Mouse (Mus musculus) liver (tissue): Measurements from ENCODE around the gene Prtn3.
"Not testable (repeated sequence)": the region's sequence is repeated elsewhere in the genome, so short reads cannot be mapped to it uniquely, and the experiment has no call there.

ENCODE experiments used
- DNase-seq: peaks from one replicate; pipeline ENCODE4 v3.0.0-alpha.2; 2020; ENCODE audit warnings: mixed read lengths

The Prtn3 gene

DNA sequence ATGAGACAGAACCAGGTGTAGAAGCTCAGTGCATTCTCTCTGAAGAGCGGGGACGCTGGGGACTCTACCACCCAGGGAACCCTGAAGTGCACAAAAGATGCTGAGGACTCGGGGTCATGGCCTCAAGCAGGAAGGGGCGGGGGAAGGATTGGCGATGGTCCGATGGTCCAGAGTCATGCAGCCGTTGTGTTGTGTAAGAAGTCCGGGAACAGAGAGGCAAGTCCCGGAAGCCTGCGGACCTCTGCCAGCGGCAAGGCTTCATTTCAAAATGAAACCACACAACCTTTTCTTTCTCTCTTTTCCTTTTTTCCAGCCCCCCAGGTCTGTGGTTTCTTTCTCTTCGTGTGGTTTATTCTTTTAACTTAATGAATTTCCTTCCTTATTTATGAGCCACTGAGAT is 3.5 kb downstream of the Prtn3 start:
- peak; percentile 42 for DNase-seq

DNA sequence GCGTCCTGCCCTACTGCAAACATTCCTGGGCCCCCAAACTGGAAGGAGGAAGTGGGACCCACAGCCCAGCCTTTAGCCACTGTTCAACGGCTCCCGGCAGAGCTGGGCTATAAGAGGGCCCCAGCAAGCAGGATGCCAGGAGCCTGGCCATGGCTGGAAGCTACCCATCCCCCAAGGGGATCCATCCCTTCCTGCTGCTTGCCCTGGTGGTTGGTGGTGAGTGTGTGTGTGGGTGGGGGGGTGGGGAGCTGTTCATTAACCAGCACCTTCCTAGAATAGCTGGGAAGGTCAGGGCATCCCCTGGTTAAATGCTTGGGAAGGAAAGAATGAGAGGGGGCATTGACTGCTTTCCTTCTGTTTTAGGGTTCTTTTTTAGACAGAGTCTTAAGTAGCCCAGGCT is 5.3 kb downstream of the Prtn3 start:
- DNase-seq, result no peak

DNA sequence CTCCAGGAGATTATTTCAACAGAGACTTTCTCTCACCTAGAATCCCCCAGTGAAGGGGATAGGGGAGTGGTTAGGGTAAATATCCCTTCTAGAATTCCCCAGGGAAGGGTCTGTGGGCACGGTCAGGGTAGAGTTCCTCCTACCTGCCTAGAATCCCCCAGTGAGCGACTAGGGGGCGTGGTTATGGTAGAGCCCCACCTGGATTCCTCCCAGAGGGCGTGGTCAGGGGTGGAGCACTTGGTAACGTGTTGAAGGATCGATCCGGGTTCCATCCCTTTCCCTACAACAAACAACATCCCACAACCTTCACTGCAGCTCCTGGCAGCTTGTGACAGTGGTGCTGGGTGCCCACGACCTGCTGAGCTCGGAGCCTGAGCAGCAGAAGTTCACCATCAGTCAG is 6.4 kb downstream of the Prtn3 start:
- DNase-seq, result peak; percentile 79

DNA sequence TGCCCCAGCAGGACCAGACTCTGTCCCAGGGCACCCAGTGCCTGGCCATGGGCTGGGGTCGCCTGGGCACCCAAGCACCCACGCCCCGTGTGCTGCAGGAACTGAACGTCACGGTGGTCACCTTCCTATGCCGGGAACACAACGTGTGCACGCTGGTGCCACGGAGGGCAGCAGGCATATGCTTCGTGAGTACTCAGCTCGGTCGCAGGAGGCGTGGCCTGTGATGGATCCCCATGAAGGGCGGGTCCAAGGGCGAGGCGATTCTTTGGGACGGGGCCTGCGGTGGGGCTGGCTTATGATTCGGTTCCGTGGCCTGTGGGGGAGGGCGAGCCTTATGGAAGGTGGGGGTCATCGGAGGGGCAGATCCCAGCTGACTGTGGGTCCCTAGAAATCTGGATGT is 7.7 kb downstream of the Prtn3 start:
- DNase-seq, result peak; percentile 68

DNA sequence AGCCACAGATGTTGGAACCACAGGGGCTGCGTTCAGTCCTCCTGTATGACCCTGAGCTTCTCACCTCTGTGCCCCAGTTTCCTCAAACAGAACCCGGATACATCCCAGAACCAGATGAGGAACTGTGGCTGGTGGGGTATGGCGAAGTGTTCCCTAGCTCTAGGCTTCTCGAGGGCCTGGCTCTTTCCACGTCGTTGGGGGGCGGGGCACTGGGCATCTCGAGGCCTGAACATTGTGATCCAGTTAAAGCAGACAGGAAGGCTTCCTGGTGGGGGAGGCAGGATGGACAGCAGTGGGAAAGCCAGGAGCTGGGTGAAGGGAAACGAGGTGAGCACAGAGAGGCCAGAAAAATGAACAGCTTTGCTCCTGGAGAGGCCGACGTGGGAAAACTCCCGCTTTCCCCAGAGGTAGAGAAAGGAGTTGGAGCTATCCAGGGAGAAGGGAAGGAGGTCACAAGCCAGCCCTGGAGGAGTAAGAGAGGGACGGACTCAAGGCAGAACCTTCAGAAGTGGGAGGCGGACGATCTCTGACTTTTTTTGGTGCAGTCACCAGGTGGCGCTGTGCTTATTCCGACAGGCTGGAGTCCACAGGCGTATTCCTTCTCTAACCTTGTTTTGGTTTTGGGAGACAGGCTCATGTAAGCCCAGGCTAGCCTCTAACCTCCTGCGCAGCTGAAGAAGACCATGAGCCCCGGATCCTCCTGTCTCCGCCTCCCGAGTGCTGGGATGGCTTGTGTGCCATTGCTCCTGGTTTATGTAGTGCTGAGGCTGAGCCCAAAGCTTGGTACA is 9.2 kb downstream of the Prtn3 start:
- peak; percentile 81 for DNase-seq

DNA sequence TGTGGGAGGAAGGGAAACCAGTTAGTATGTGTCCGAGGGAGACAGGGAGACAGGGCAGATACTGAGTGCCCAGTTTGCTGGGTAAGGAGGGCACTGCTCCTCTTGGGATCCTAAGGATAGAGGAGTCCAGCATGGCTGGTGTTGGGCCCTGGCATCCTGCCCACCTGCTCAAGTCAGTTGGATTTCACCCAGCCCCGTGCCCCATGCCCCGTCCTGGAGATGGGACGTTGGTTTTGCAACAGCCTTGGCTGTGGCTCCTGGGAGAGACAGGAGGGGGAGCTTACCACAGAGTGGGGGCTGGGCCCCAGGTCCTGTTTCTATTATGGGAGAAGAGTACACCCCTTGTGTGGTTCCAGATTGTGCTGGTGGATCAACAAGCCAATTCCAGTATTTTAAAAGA is 10.2 kb downstream of the Prtn3 start:
- DNase-seq, result no peak

DNA sequence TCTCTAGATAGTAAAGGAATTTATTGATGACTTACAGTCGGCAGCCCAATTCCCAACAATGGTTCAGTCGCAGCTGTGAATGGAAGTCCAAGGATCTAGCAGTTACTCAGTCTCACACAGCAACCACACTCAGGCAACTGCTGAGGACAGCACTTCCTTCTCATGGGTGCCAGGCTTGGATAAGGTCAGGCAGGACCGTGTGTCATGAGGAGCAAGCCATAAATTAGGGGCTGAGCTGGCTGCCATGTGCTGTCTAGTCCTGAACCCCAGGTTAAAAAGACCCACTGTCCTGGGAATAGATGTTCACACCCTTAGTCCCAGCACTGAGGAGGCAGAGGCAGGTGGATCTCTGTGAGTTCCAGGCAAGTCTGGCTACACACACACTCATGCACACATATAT is 10.7 kb downstream of the Prtn3 start:
- DNase-seq, result not testable (repeated sequence)

DNA sequence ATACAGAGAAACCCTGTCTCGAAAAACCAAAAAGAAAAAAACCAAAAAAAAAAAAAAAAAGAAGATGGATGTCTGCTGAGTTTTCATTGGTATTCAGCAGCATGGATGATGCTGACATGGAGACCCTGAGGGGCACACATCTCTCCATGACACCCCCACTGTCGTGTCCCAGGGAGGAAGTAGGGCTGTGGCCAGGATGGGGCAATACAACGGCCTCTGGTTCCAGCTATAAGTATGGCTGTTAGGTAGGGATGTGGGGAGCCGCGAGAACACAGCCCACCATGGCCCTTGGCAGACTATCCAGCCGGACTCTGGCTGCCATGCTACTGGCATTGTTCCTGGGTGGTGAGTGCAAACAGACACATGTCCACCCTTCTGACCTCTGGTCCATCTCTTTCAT is 11.8 kb downstream of the Prtn3 start, which contains the start of gene Elane:
TSS of gene Elane (plus strand) at position 194 of the 400 bp plus-strand sequence.
- no peak for DNase-seq

DNA sequence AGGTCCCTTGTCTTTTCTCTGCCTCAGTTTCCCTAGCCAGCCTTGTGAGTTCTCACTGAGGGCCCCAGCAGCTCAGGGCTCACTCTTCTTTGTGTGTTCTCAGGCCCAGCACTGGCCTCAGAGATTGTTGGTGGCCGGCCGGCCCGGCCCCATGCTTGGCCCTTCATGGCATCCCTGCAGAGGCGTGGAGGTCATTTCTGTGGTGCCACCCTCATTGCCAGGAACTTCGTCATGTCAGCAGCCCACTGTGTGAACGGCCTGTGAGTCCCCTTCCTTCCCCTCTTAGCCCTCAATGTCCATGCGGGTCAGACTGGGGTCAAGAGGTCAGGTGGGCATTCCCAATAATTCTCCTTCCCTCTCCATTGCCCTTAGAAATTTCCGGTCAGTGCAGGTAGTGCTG is 12.3 kb downstream of the Prtn3 start:
- DNase-seq, result no peak

DNA sequence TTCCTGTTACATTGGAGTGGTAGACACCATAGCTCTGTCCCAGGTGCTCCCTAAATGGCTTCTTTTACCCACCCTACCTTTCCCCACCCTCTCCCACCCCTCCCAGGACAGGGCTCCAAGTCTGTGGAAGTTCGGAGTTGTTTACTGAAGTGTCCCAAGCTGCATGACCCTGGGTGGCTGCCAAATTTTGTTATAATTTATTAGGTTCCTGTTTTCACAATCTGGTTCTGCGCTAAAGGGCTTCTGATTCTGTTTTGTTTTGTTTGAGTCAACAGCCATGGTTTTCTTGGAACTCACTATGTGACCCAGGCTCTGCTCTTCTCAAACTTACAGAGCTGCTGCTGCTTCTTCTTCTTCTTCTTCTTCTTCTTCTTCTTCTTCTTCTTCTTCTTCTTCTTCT is 15.1 kb downstream of the Prtn3 start:
- DNase-seq, result no peak

DNA sequence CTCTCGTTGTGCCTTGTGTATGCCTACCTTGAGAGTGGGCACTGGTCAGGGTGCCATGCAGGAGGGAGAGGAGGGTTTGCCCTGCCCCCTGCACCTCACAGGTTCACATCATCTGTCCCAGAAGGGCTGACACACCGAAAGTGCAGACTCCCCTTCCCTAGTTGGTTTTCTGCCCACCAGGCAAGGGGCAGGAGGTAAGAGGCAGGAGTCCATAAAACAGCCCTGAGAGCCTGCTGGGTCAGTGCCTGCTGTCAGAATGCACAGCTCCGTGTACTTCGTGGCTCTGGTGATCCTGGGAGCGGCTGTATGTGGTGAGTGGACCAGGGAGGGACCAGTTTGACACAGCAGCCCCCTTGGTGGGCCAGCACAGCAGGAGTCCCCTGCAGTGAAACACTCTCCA is 16.4 kb downstream of the Prtn3 start, which contains the start of gene Cfd:
TSS of gene Cfd (plus strand) at position 184 of the 400 bp plus-strand sequence.
- no peak for DNase-seq

DNA sequence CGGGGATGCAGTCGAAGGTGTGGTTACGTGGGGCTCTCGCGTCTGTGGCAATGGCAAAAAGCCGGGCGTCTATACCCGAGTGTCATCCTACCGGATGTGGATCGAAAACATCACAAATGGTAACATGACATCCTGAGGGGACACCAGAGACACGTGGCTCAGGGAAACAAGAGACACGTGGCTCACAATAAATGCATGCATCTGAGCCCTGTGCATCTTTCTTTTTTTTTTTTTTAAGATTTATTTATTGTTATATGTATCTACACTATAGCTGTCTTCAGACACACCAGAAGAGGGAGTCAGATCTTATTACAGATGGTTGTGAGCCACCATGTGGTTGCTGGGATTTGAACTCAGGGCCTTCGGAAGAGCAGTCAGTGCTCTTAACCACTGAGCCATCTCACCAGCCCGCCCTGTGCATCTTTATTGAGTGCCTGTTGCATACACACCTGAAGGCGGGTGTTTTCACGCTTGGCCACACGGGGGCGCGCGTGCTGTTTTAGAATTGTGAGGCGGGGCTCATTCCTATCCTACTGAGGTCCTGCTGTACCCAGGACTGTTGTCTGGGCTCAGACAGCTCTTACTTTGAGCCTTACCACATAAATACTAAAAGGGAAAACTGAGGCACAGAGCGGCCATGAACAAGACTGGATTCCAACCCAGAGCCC is 18.3 kb downstream of the Prtn3 start:
- peak; percentile 85 for DNase-seq

DNA sequence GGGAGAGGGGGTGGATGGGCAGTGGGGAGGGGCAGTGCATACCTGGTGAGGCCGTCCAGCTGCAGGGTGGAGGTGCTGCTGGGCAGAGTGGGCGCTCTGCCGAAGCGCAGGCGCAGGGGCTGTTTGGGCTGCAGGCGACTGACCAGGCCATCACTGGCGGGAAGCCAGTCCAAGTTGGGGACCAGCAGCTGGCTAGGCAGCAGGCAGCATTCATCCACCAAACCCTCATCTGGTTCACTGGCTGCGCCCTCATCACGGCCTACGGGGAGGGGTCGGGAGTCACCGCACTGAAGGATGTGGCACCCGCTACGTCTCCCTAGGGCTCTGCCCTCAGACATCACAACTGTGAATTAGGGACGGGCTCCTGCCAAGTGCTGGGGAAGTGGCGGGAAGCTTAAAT is 22.0 kb downstream of the Prtn3 start:
- DNase-seq, result no peak

DNA sequence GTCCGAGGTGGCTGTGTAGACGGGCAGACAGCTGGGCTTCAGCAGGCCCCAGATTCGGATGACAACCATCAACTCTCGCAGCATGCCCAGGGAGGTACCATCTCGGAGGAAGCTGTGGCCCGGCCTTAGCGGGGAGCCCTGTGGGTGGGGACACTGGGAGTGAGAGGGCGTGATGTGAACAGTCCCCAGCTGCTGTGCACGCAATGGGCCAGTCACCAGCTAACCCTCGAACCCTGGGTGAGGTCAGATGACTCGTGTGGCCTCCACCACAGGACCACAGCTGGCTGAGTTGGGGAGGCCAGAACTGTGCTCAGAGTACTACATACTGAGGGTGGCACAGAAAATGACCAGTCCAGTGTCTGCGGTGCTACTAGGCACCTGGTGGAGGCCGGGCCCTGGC is 22.5 kb downstream of the Prtn3 start:
- no peak for DNase-seq

DNA sequence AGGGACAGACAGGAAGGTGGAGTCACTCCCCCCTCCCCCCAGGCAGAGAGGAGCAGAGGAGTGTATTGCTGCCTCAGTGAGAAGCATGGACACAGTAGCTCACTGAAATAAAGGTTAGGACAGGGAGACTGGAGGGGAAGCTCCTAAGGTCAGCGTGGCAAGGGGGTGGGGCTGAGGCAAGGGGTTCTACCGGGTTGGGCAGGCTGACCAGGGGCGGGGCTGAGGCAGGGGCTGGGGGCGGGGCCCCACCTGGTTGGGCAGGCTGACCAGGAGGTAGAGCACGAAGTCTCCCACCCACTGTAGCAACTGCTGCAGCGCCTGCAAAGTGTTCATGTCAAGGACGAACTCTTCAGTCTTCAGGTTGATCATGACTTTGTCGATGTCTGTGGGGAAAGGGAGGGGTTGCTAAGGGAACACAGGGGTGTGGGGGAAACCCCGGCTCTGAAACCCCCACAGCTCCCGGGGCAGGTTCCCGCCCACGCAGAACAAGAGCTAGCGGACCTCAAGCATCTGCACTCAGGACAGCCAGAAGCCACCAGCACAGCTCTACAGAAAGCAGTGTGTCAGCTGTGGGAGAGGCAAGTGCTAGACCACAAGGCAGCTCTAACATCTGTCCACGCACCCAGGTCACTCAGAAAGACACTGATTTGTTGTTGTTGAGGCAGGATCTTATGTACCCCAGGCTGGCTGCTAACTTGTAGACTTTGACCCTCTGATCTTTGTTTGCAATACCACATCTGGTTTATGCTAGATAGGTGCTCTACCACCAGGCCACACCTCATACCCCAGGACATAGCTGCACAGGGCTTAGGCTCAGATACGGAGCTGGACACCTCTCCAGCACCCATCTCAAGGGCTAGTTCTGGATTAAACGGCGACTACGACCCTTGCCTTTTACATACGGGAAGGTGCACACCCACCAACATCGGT is 23.3 kb downstream of the Prtn3 start:
- DNase-seq, result peak; percentile 76

DNA sequence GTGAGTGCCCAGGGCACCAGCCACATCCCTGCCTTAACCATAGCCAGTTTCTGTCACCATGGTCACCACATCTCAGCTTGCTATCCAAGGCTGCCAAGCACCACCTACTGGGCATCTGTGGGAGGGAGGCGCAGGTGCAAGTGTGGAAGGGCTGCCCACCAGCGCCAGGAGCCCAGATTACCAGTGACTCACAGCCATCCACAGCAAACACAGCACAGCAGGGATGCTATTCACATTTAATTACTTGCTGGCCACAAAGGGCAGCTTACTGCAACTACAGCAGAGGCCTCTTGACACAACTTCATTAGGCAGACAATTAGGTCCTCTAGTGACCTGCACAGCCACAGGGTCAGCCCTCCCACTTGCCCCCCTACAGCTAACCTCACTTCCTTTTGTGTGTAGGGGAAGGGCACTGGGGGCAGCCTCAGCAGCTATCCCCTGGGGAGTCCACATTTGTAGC is 26.7 kb downstream of the Prtn3 start:
- DNase-seq, result no peak

DNA sequence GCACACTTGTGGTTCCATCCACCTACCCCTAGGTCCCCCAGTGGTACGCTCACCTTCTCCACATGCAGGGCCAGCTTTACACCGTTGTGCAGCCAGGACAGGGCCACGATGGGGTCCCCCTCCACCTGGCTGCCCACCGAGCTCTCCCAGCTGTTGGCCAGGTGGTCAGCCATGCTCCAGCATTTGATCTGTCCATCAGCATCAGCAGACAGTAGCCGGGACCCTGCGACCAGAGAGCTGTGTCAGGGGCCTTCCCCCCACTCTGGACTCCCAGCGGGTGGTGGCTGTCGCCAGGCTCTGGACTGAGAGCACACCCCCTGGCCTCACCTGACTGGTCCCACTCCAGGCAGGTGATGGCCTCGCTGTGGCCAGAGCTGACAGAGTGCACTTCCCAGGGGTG is 32.4 kb downstream of the Prtn3 start:
- DNase-seq, result no peak

DNA sequence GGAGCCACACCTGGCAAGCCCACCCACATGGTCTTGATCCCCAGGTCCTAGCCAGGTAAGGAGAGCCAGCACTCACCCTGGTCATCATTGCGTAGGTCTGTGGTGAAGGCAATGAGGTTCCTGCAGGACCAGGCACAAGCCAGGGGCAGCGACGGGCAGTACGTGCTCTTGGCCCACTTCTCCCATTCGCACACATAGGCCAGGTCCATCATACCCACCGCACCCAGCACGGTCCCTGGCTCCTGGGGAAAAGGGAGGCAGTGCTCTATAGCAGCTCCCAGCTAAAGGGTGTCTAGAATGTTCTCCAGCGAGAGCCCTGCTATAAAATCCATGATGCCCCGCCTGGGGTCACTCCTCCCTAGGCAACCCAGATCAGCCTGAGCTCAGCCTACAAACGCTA is 33.1 kb downstream of the Prtn3 start:
- no peak for DNase-seq

DNA sequence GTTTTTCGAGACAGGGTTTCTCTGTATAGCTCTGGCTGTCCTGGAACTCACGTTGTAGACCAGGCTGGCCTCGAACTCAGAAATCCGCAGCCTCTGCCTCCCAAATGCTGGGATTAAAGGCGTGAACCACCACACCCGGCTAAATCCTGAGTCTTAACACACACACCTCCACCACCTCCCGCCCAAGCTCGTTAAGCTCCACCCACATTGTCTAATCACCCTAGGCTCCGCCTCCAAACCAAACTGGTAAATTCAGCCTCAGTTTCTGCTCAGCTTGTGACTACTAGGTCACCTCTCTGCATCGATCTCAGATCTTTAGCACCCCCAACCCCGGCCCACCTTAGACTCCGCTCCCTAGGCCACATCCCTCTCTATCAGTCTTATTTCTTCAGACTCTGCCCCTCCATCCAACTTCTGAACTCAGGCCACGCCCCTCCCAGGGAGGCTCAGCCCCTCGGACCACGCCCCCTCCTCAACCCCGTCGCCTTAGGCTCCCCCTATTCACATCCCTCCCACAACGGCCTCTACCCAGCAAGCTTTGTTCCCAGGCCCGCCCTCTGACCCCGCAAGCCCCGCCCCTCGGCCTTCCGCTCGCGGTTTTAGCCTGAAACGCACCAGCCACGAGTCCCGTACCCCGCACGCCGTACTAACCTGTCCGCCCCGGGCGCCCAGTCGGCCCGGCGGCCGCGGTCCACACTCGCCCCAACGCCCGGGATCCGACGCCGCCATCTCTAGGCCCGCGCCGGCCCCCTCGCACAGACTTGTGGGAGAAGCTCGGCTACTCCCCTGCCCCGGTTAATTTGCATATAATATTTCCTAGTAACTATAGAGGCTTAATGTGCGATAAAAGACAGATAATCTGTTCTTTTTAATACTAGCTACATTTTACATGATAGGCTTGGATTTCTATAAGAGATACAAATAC is 34.2 kb downstream of the Prtn3 start, which contains the start of gene Med16:
TSS of gene Med16 (minus strand) at position 757 of the 925 bp plus-strand sequence.
- peak; percentile 96 for DNase-seq

DNA sequence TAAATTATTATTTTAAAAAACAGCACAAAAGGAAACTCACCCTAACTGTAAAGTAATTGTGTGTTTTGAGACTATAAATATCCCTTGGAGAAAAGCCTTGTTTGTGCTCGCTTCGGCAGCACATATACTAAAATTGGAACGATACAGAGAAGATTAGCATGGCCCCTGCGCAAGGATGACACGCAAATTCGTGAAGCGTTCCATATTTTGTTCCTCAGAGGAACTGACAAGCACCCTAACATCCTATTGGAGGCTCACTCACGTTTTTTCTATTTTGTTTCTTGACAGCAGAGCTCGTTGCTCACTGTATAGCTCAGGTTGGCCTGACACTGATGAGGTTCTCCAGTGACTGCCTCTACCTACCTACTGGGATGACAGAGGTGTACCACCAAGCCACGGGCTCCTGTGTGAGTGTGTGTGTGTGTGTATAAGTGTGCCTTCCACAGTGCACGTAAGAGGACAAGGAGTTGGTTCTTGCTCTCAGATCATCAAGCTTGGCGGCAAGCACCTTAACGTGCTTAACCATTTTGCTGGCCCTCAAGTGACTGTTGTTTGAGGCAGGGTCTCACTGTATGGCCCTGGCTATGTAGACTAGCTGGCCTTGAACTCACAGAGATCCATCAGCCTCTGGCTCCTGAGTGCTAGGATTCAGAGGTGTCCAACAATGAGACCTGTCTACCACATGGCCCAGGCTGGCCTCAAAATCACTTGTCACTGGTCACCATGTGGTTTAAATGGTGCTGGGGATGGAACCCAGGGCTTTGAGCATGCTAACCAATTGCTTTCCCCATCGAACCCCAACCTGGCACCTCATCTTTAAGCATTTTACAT is 35.0 kb downstream of the Prtn3 start:
- peak; percentile 31 for DNase-seq

DNA sequence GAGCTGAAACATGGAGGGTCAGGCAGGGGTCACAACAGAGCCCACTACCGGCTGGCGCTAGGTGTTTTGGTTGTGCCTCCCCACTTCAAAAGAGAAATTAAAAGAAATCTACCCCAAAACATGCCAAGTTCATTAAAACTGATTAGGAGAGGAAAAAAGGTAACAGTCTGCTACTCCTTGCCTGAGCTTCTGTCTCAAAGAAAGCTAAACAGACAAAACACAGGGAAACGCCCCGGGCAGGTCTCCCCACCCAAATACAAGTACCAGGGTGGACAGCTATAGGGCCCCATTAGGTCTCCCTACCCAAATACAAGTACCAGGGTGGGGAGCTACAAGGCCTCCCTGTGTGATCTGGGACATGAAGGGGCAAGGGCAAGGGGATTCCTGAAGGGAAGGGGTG is 36.3 kb downstream of the Prtn3 start, which contains the start of gene Gm26602:
TSS of gene Gm26602 (plus strand) at position 301 of the 400 bp plus-strand sequence.
- DNase-seq, result no peak
